Mouse (Mus musculus): ENCODE data around the gene Lgals8. TPM values are rescaled to one million over a fixed set of nuclear protein-coding genes. Genes with fewer than 3 reads are reported as not detected.

Gene Lgals8
- total RNA-seq, 1 experiment = 8.0 TPM

DNA sequence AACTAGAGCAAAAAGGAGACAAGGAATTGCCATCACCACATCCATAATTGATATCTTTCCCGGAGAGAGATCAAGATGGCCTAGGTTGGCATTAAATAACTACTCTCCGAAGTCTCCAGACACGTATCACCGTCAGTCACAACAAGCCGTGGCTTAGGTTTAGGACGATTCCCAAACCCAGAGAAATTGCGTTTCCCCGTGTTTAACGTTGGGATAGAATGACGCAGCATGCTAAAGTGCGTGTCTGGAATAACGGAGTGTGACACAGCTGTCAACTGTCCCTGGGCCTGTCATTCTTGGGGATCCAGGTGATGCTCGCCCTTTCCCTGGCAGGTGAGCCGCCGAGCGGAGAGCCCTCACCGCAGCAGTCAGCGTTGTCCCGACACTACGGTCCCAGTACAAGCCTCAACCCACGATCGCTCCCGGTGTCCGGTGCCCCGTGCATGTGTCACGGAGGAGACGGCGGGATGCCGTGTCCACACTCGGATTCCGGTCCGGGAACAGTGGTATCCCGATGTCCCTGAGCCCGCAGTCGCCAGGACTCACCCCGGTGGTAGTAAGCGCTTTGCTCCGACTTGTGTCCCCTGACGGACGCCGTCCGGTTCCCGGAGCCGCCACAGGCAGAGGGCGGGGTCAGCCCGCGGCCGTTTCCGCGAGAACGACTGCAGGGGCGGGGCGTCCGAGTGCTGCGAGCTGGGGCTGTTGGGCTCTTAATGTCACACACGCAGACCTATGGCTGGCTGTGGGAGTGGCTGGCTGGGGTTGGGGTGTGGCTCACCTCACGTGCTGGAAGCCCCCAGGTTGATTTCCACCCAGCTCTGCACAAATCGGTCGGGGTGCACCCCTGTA, 3.6 kb downstream of the Lgals8 start:
- Histone ChIP-seq H3K9ac (ENCODE audit: insufficient read depth, low read depth, low read length, poor library complexity, severe bottlenecking) (peak overlapping the region; percentile 88), H3K4me1 (ENCODE audit: control insufficient read depth in 2 of 2, insufficient read depth in 2 of 2, low read length in 2 of 2, poor library complexity in 1 of 2) (peaks cover 0 to 4% of the 10 kb centered on the region in 2 experiments; a peak in 3 of 4 replicates), H3K9me3 (ENCODE audit: control insufficient read depth, insufficient read depth, low read depth, low read length) (no peaks in the 10 kb centered on the region), H3K4me3 (ENCODE audit: insufficient read depth in 1 of 2, low read depth in 1 of 2, low read length in 2 of 2, poor library complexity in 1 of 2, severe bottlenecking in 1 of 2) (peak overlapping the region; percentile 82 to 83), H3K27ac (ENCODE audit: insufficient read depth, low read depth, low read length, poor library complexity, severe bottlenecking) (no peak overlapping the region), H3K36me3 (ENCODE audit: control insufficient read depth, insufficient read depth, low read length, poor library complexity, severe bottlenecking) (no peaks in the 10 kb centered on the region)
- in situ Hi-C loops (cut with MboI; ENCODE audit: low sequenced_read_pairs in 2 of 2, unreplicated experiment in 2 of 2) = loop anchor here in 1 of 2 experiments (25.0 kb wide), 1 partner anchor 226 kb away; no protein-coding TSS in a partner anchor
- peak; percentile 63 for DNase-seq (ENCODE audit: low read depth, low spot score)
- TF ChIP-seq ZNF384 (IDR thresholded peaks at IDR 0.05; ENCODE audit: low read depth, low read length) = no peak
- TF ChIP-seq CHD2 (IDR thresholded peaks at IDR 0.05; ENCODE audit: low read depth, low read length) = 0 out of 2 replicates have a peak, but pooled peaks have one; percentile 32
- no peak for TF ChIP-seq ZC3H11A (IDR thresholded peaks at IDR 0.05; ENCODE audit: borderline replicate concordance, low read depth, low read length)
- no peak for TF ChIP-seq MAFK (IDR thresholded peaks at IDR 0.05; ENCODE audit: insufficient read depth, low read depth, low read length)
- TF ChIP-seq HCFC1 (IDR thresholded peaks at IDR 0.05; ENCODE audit: borderline replicate concordance, insufficient read depth, low read length) = 0 out of 2 replicates have a peak, but pooled peaks have one; percentile 40

DNA sequence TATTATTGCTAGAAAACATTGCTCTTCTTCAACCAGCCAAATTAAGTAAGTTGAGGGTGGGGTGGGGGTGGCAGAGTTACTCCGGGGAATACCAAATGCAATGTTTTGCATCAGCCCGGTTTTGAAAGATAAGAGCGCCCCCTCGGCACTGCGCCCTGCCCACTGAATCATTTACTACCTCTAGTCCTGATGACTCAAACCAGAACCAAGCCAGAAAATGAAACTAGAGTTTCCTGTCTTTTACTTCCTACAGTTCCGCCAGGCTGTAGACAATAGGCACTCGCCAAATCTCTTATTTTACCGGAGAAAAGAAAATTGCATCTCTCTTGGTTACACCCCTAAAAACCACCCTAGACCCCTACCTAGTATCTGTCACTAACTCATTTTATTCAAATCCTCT, 4.3 kb downstream of the Lgals8 start:
- no peak for DNase-seq (ENCODE audit: low read depth, low spot score)
- H3K36me3 ChIP-seq (ENCODE audit: control insufficient read depth, insufficient read depth, low read length, poor library complexity, severe bottlenecking) = no peaks in the 10 kb centered on the region
- peaks cover 0 to 4% of the 10 kb centered on the region in 2 experiments; a peak in 3 of 4 replicates for H3K4me1 ChIP-seq (ENCODE audit: control insufficient read depth in 2 of 2, insufficient read depth in 2 of 2, low read length in 2 of 2, poor library complexity in 1 of 2)
- no peak overlapping the region for H3K27ac ChIP-seq (ENCODE audit: insufficient read depth, low read depth, low read length, poor library complexity, severe bottlenecking)
- in situ Hi-C loops (cut with MboI; ENCODE audit: low sequenced_read_pairs in 2 of 2, unreplicated experiment in 2 of 2) = loop anchor here in 1 of 2 experiments (25.0 kb wide), 1 partner anchor 227 kb away; no protein-coding TSS in a partner anchor
- no peak overlapping the region for H3K9ac ChIP-seq (ENCODE audit: insufficient read depth, low read depth, low read length, poor library complexity, severe bottlenecking)
- peak overlapping the region; percentile 82 to 83 for H3K4me3 ChIP-seq (ENCODE audit: insufficient read depth in 1 of 2, low read depth in 1 of 2, low read length in 2 of 2, poor library complexity in 1 of 2, severe bottlenecking in 1 of 2)
- TF ChIP-seq ZNF384 (IDR thresholded peaks at IDR 0.05; ENCODE audit: low read depth, low read length) (no peak), MAFK (IDR thresholded peaks at IDR 0.05; ENCODE audit: insufficient read depth, low read depth, low read length) (no peak), HCFC1 (IDR thresholded peaks at IDR 0.05; ENCODE audit: borderline replicate concordance, insufficient read depth, low read length) (no peak), CHD2 (IDR thresholded peaks at IDR 0.05; ENCODE audit: low read depth, low read length) (no peak), ZC3H11A (IDR thresholded peaks at IDR 0.05; ENCODE audit: borderline replicate concordance, low read depth, low read length) (no peak)
- no peaks in the 10 kb centered on the region for H3K9me3 ChIP-seq (ENCODE audit: control insufficient read depth, insufficient read depth, low read depth, low read length)

DNA sequence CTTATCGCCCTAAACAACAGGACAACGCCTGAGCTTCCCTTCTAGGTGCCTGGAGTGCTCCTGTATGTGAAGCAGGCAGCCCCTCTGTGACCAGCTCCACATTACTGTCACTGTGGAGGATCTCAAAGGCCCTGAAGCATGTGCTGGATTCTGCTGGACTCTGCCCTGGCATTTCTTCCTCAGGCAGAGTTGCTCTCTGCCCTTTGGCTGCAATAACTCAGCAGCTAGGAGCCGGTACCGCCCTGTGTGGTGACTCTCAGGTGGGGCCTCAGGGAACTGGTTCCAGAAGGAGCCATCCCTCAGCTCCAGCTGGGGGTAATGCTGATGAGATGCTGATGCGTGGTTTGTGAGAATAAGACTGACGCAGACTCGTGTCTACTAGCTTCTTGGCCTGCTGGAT, 8.0 kb downstream of the Lgals8 start:
- in situ Hi-C loops (cut with MboI; ENCODE audit: low sequenced_read_pairs in 2 of 2, unreplicated experiment in 2 of 2) = loop anchor here in 1 of 2 experiments (25.0 kb wide), 1 partner anchor 231 kb away; no protein-coding TSS in a partner anchor
- TF ChIP-seq HCFC1 (IDR thresholded peaks at IDR 0.05; ENCODE audit: borderline replicate concordance, insufficient read depth, low read length) (no peak), CHD2 (IDR thresholded peaks at IDR 0.05; ENCODE audit: low read depth, low read length) (no peak), MAFK (IDR thresholded peaks at IDR 0.05; ENCODE audit: insufficient read depth, low read depth, low read length) (no peak), ZC3H11A (IDR thresholded peaks at IDR 0.05; ENCODE audit: borderline replicate concordance, low read depth, low read length) (no peak), ZNF384 (IDR thresholded peaks at IDR 0.05; ENCODE audit: low read depth, low read length) (no peak)
- Histone ChIP-seq H3K9ac (ENCODE audit: insufficient read depth, low read depth, low read length, poor library complexity, severe bottlenecking) (no peak overlapping the region), H3K27ac (ENCODE audit: insufficient read depth, low read depth, low read length, poor library complexity, severe bottlenecking) (no peak overlapping the region), H3K4me1 (ENCODE audit: control insufficient read depth in 2 of 2, insufficient read depth in 2 of 2, low read length in 2 of 2, poor library complexity in 1 of 2) (peaks cover 0 to 4% of the 10 kb centered on the region in 2 experiments; a peak in 2 of 4 replicates), H3K4me3 (ENCODE audit: insufficient read depth in 1 of 2, low read depth in 1 of 2, low read length in 2 of 2, poor library complexity in 1 of 2, severe bottlenecking in 1 of 2) (no peak overlapping the region), H3K36me3 (ENCODE audit: control insufficient read depth, insufficient read depth, low read length, poor library complexity, severe bottlenecking) (no peaks in the 10 kb centered on the region; the same call in 1 of the 2 replicates), H3K9me3 (ENCODE audit: control insufficient read depth, insufficient read depth, low read depth, low read length) (no peaks in the 10 kb centered on the region)
- no peak for DNase-seq (ENCODE audit: low read depth, low spot score)

DNA sequence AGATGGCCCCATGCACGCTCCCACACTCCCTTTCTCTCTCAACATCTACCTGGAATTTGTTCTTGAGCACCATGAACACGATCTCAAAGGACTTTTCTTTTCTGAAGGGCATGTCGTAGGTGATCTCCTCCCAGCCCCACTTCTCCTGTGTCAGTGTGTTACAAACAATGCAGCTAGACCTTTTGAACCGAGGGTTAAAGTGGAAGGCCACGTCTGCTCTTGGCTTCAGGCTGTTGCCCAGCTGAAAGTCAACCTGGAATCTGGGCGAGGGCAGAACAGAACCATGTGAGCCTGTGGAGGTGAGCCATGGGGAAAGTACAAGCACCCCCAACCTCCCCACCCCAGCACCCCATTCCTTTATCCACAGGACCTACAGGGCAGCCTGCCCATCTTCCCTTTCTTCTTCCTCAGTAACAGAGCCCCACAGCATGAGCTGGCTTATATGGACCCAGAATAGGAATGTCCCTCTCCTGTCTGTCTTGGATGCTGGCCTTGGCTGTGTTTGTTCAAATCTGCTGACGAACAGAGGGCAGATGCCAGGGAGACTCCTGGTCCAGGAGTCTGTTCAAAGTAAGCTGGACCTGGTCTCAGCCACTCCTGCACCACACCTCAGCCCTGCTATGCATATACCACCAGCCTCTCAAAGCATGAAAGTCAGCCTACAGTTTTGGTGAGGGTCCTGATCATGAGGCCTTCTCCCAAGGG, 9.9 kb downstream of the Lgals8 start:
- no peaks in the 10 kb centered on the region for H3K9me3 ChIP-seq (ENCODE audit: control insufficient read depth, insufficient read depth, low read depth, low read length)
- in situ Hi-C loops (cut with MboI; ENCODE audit: low sequenced_read_pairs in 2 of 2, unreplicated experiment in 2 of 2) = loop anchor here in 1 of 2 experiments (25.0 kb wide), 1 partner anchor 232 kb away; no protein-coding TSS in a partner anchor
- no peaks in the 10 kb centered on the region for H3K4me1 ChIP-seq (ENCODE audit: control insufficient read depth in 2 of 2, insufficient read depth in 2 of 2, low read length in 2 of 2, poor library complexity in 1 of 2)
- no peaks in the 10 kb centered on the region; the same call in 1 of the 2 replicates for H3K36me3 ChIP-seq (ENCODE audit: control insufficient read depth, insufficient read depth, low read length, poor library complexity, severe bottlenecking)
- no peak for DNase-seq (ENCODE audit: low read depth, low spot score)
- H3K27ac ChIP-seq (ENCODE audit: insufficient read depth, low read depth, low read length, poor library complexity, severe bottlenecking) = no peak overlapping the region
- no peak for TF ChIP-seq CHD2 (IDR thresholded peaks at IDR 0.05; ENCODE audit: low read depth, low read length)
- no peak for TF ChIP-seq ZC3H11A (IDR thresholded peaks at IDR 0.05; ENCODE audit: borderline replicate concordance, low read depth, low read length)
- TF ChIP-seq MAFK (IDR thresholded peaks at IDR 0.05; ENCODE audit: insufficient read depth, low read depth, low read length) = no peak
- TF ChIP-seq HCFC1 (IDR thresholded peaks at IDR 0.05; ENCODE audit: borderline replicate concordance, insufficient read depth, low read length) = no peak
- TF ChIP-seq ZNF384 (IDR thresholded peaks at IDR 0.05; ENCODE audit: low read depth, low read length) = no peak
- no peak overlapping the region for H3K4me3 ChIP-seq (ENCODE audit: insufficient read depth in 1 of 2, low read depth in 1 of 2, low read length in 2 of 2, poor library complexity in 1 of 2, severe bottlenecking in 1 of 2)
- no peak overlapping the region for H3K9ac ChIP-seq (ENCODE audit: insufficient read depth, low read depth, low read length, poor library complexity, severe bottlenecking)
